Mouse (Mus musculus): ENCODE data around the gene Tmem141. TPM values are rescaled to one million over a fixed set of nuclear protein-coding genes. Genes with fewer than 3 reads are reported as not detected.
A peak's percentile ranks its signal among the peaks of the same experiment; 100 is the strongest.

The Tmem141 gene
- polyA plus RNA-seq, 1 experiment from 2014 or later: 25.0 TPM

GRCm38 (mm10) chr2:25581901-25582301, 39.9 kb downstream of the Tmem141 start:
- peaks cover 54% of the 10 kb centered on the region for H3K4me1 ChIP-seq
- ATAC-seq (ENCODE audit: insufficient read depth, low FRiP score, low read depth): no peak

GRCm38 (mm10) chr2:25581294-25581864, 40.4 kb downstream of the Tmem141 start, which contains the start of gene Ajm1:
TSS of gene Ajm1 (minus strand) at chr2:25581757.
- Histone ChIP-seq H3K4me2 (peak within 1 kb of the TSS; percentile 77), H3K4me3 (replicated peaks) (peak within 1 kb of the TSS; percentile 40), H3K27me3 (replicated peaks) (peaks cover 50% of the 10 kb centered on the region), H3K4me1 (peaks cover 56% of the 10 kb centered on the region), H3K9me3 (no peaks in the 10 kb centered on the region), H3K27ac (peak within 1 kb of the TSS; percentile 18; the same call in 1 of the 2 replicates), H3K9ac (no peak within 1 kb of the TSS), H3K36me3 (peaks cover 16% of the 10 kb centered on the region)
- WGBS: 4% methylated on average over 19 of the region's 19 CpGs
- peak; percentile 61; the same call in 1 of the 2 replicates for ATAC-seq (ENCODE audit: insufficient read depth, low FRiP score, low read depth)

More at GRCm38 (mm10) chr2:25581901-25582301, 39.9 kb downstream of the Tmem141 start:
- Histone ChIP-seq H3K36me3 (peaks cover 21% of the 10 kb centered on the region), H3K4me2 (peak overlapping the region; percentile 77; the same call in 1 of the 2 replicates), H3K27me3 (replicated peaks) (peaks cover 45% of the 10 kb centered on the region), H3K9me3 (no peaks in the 10 kb centered on the region), H3K4me3 (replicated peaks) (no peak overlapping the region), H3K27ac (peak overlapping the region; percentile 18; the same call in 1 of the 2 replicates), H3K9ac (no peak overlapping the region)
- 24% methylated on average over 6 of the region's 6 CpGs for WGBS

- no peaks in the 10 kb centered on the region for H3K9me3 ChIP-seq
- no peak overlapping the region for H3K4me2 ChIP-seq
- H3K9ac ChIP-seq: no peak overlapping the region
- no peak overlapping the region for H3K27ac ChIP-seq
- ATAC-seq (ENCODE audit: insufficient read depth, low FRiP score, low read depth): no peak
- peak overlapping the region; percentile 40; the same call in 1 of the 2 replicates for H3K4me3 ChIP-seq (replicated peaks)
- peaks cover 52% of the 10 kb centered on the region for H3K27me3 ChIP-seq (replicated peaks)
- peaks cover 16% of the 10 kb centered on the region for H3K36me3 ChIP-seq
- H3K4me1 ChIP-seq: peaks cover 60% of the 10 kb centered on the region
- WGBS: 44% methylated on average over 6 of the region's 6 CpGs
Observed at GRCm38 (mm10) chr2:25580621-25581101, 41.1 kb downstream of the Tmem141 start.

DNA sequence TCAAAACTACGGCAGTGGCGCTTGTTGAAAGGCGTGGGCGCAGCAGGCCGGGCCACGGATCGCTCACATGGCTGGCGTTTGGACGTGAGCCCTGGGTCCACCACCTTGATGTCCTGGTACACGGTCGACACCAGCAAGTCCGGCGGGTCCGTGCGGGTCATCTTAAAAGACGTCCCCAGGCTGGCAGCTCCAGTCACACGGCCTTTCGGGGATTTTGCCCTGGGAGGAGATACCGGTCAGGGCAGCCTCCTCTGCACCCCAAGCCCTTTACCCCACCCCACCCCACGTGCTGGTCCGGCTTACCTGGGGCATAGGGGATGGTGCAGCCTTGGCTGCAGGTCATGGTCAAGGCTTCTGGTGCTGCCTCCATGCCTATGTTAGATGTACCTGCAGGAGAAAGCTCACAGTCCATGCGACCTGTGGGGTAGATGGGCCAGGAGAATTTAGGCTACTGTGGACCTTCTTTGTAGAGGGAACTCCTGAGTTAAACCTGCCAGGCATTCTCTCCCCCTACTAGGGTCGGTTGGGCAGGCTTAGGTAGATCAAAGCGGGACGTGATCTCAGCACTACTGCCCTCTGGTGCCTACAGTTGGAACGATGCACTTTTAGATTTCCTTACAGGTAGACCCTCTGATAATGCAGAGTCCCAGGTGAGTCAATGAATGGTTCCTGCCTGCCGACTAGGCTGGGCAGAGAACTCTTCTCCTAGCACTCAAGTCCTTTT, 41.9 kb downstream of the Tmem141 start:
- Histone ChIP-seq H3K36me3 (peaks cover 9% of the 10 kb centered on the region), H3K27me3 (replicated peaks) (peaks cover 52% of the 10 kb centered on the region), H3K4me3 (replicated peaks) (peak overlapping the region; percentile 22), H3K9ac (no peak overlapping the region), H3K27ac (no peak overlapping the region), H3K4me2 (peak overlapping the region; percentile 51), H3K4me1 (peaks cover 64% of the 10 kb centered on the region), H3K9me3 (no peaks in the 10 kb centered on the region)
- 8% methylated on average over 27 of the region's 27 CpGs for WGBS
- no peak for ATAC-seq (ENCODE audit: insufficient read depth, low FRiP score, low read depth)

DNA sequence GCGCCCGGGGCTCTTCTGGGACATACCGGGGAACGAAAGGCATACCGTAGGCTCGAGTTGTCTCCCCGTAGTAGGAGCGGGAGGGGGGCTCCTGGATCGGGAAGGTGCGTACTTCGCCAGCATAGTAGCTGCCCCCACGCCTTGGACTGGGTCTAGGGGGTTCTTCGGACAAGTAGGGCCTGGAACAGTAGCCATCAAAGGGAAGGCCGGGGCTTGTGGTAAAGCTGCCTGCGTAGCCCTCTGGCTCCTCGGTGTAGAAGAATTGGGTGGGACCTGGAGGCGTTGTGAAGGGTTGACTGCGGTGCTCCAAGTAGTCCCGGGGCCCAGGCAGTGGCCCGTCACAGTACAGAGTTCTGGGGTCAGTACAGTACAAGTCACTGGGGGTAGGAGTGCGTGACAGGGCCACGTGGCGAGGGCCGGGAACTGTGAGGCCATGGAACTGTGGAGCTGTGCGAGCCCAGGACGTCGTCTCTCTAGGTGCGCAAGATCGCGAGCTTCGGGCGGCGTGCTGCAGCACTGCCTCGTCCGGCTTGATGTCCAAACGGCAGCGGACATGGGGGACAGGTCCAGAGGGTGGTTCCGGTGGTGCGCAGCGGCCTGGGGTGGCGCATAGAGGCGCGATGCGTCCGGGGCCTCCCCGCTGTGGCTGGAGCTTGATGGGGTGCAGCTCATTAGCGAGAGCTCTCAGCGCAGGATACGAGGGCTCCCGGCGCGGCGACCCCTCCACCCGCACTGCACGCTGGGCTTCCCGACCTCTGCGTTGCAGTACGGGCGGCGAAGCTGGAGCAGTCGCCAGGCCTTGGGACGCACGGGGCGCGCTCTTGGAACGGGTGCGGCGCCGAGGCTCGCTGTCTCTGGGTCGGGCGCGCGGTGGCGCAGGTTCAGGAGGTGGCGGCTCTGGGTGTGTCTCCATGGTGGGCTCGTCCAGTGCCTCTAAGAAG, 42.7 kb downstream of the Tmem141 start:
- peaks cover 52% of the 10 kb centered on the region for H3K27me3 ChIP-seq (replicated peaks)
- H3K4me2 ChIP-seq: peak overlapping the region; percentile 51
- WGBS: 7% methylated on average over 77 of the region's 77 CpGs
- peaks cover 66% of the 10 kb centered on the region for H3K4me1 ChIP-seq
- peak overlapping the region; percentile 22 for H3K4me3 ChIP-seq (replicated peaks)
- ATAC-seq (ENCODE audit: insufficient read depth, low FRiP score, low read depth): no peak
- H3K36me3 ChIP-seq: peaks cover 6% of the 10 kb centered on the region
- H3K9ac ChIP-seq: no peak overlapping the region
- no peaks in the 10 kb centered on the region for H3K9me3 ChIP-seq
- H3K27ac ChIP-seq: no peak overlapping the region

GRCm38 (mm10) chr2:25577951-25578795, 43.6 kb downstream of the Tmem141 start:
- Histone ChIP-seq H3K27ac (no peak overlapping the region), H3K27me3 (replicated peaks) (peaks cover 52% of the 10 kb centered on the region), H3K4me3 (replicated peaks) (peak overlapping the region; percentile 22), H3K36me3 (peaks cover 4% of the 10 kb centered on the region), H3K4me1 (peaks cover 74% of the 10 kb centered on the region), H3K4me2 (peak overlapping the region; percentile 51), H3K9me3 (no peaks in the 10 kb centered on the region), H3K9ac (no peak overlapping the region; the same call in 1 of the 2 replicates)
- WGBS: 7% methylated on average over 75 of the region's 75 CpGs
- no peak for ATAC-seq (ENCODE audit: insufficient read depth, low FRiP score, low read depth)

DNA sequence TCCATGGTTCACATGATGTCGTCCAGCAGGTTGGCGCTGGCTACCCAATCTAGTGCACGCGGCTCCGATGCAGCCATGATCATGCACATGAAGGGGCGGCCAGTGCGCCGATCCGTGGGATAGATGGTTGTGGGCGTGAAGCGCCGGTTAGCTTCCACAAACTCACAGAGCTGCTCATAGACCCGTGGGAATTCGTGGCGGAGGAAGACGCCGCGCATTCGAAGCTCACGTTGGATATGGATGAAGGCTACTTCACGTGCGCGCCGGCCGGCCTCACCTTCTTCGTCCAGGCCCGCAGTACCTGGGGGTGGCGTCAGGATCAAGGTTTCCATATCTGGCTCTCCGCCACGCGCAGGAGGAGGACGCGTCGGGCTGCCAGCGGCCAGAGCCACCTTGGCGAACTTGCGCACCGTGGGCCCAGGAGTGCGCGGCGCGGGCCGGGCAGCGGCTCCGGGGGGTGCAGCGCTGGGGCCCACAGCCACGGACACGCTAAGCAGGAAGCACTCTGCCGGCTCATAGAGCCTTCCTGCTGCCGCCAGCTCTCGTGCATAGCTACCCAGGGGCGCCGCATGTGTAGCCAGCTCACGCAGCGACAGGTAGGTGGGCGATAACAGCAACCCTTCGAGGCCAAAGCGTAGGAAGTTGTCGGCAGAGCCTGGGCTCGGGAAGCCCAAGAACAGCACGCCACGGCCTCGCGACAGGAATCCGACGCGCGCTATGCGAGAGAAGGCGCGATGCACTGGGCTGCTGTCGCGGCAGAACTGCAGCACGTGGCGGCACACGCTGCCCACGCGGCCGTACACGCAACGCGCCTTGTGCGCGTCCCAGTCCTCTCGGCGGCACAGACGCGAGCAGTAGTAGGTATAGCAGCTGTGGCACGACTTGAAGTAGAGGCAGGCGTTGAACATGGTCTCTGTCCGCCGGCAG, 44.6 kb downstream of the Tmem141 start:
- H3K4me1 ChIP-seq: peaks cover 67% of the 10 kb centered on the region
- H3K27me3 ChIP-seq (replicated peaks): peaks cover 52% of the 10 kb centered on the region
- no peak for ATAC-seq (ENCODE audit: insufficient read depth, low FRiP score, low read depth)
- H3K36me3 ChIP-seq: no peaks in the 10 kb centered on the region
- WGBS: 17% methylated on average over 92 of the region's 92 CpGs
- no peak overlapping the region for H3K27ac ChIP-seq
- no peaks in the 10 kb centered on the region for H3K9me3 ChIP-seq
- no peak overlapping the region for H3K9ac ChIP-seq
- H3K4me2 ChIP-seq: peak overlapping the region; percentile 51
- H3K4me3 ChIP-seq (replicated peaks): peak overlapping the region; percentile 22

GRCm38 (mm10) chr2:25576028-25576850, 45.6 kb downstream of the Tmem141 start:
- peak overlapping the region; percentile 50 for H3K4me3 ChIP-seq (replicated peaks)
- H3K4me2 ChIP-seq: peak overlapping the region; percentile 92; the same call in 1 of the 2 replicates
- no peak for ATAC-seq (ENCODE audit: insufficient read depth, low FRiP score, low read depth)
- H3K27me3 ChIP-seq (replicated peaks): peaks cover 50% of the 10 kb centered on the region
- WGBS: 74% methylated on average over 16 of the region's 16 CpGs
- H3K9me3 ChIP-seq: no peaks in the 10 kb centered on the region
- peaks cover 61% of the 10 kb centered on the region for H3K4me1 ChIP-seq
- H3K9ac ChIP-seq: no peak overlapping the region
- H3K36me3 ChIP-seq: no peaks in the 10 kb centered on the region
- peak overlapping the region; percentile 89; the same call in 1 of the 2 replicates for H3K27ac ChIP-seq

DNA sequence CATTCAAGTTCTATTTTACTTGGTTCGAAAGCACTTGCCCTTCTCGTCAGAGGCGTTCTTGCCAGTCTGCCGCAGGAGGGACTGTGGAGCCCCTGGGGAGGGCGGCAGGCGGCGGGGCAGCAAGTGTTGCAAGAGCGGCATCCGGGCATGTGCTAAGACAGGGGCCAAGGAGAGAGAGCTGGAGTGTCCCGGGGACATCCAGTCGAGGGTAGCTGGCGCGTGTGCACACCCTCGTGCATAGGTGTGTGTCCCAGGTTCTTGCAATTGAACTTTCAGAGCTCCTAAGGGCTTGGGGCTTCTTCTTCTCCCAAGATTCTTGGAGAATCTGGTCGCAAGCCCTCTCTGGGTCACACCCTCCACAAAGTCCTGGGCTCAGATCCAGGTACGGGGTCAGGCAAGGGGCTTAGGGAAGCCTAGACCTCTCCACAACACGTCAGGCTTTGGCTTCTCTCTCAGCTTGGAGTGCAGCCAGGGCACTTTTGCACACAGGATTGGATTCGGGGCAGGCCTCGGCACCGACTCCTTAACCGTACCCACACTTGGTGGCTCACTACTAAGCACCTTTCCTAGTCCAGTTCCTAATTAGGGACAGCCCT, 46.3 kb downstream of the Tmem141 start:
- Histone ChIP-seq H3K27ac (peak overlapping the region; percentile 89), H3K9me3 (no peaks in the 10 kb centered on the region), H3K27me3 (replicated peaks) (peaks cover 43% of the 10 kb centered on the region), H3K36me3 (no peaks in the 10 kb centered on the region), H3K9ac (peak overlapping the region; percentile 48; the same call in 1 of the 2 replicates), H3K4me2 (peak overlapping the region; percentile 92), H3K4me3 (replicated peaks) (peak overlapping the region; percentile 50), H3K4me1 (peaks cover 55% of the 10 kb centered on the region)
- no peak for ATAC-seq (ENCODE audit: insufficient read depth, low FRiP score, low read depth)
- WGBS: 16% methylated on average over 21 of the region's 21 CpGs
